Mouse (Mus musculus) ovary, postnatal 10 days (tissue): ENCODE data around the gene Mmp9.

Experiments used
- DNase-seq: peaks from one replicate; pipeline ENCODE4 v3.0.0; 2022; ENCODE audit warnings: low spot score

Gene Mmp9

DNA sequence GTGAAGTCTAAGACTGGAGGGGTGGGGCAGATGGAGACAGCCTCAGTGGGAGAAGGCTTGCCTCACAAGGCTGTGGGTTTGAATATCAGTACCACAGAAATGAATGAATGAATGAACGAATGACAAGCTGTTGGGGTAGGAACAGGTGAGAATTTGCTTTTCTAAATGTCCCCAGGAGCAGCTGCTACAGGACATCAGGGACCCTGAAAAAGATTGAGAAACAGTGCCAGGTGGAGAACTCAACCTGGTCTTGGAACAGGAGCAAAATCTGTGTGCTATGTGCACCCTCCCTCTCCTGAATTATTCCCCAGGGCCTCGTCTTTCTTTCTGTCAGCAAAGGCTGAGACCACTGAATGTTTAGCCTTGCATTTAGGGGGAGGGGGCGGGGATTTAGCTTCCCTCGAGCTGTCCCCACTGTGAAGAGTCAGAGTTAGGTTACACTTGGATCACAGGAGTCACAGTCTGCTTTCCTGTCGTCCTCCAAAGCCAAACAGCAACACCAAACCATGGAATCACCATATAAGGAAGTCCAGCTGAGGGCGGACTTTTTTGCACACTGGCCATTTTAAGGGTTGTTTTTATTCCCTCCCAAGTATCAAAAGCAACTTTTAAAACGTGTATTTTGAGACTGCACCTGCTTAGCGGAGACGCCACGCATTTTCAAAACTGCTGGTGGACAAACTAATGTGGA, at the start of gene Mmp9:
Mmp9 (plus strand) TSS at position 641 of the 691 bp plus-strand sequence.
- DNase-seq, result no peak

DNA sequence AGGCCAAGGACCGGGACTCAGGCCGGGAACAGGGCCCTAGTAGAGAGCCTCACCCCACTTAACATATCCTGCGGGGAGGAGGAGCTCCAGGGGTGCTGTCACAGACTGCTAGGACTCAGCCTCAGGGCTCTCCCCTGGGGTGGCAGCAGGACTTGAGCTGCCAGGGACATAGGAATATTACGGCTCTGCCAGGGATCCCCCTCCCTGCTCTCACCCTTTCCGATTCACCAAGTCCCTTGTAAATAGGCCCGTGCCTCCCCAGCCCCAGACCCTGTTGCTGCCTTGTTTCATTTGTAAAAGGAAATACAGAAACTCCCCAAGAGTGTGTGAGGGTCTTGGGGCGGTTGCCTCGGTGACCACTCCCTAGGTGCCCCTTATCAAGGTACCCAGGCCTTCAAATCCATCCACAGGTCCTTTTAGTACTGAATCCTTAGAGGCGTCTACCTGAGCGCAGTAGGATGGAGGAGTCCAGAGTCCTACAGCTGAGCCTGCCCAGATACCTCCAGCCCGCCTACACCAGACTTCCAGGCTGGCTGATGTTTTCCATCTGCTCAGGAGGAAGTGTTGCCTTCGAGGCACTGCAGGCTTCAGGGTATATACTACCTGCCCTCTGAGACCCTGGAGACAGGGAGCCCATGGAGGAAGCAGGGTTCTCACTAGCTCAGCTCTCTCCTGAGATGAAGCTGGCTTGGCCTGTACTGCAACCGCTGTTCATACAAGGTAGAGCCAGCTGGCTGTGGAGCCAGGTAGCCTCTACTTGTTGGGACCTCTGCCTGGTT, 49.3 kb upstream of the Mmp9 start:
- no peak for DNase-seq

DNA sequence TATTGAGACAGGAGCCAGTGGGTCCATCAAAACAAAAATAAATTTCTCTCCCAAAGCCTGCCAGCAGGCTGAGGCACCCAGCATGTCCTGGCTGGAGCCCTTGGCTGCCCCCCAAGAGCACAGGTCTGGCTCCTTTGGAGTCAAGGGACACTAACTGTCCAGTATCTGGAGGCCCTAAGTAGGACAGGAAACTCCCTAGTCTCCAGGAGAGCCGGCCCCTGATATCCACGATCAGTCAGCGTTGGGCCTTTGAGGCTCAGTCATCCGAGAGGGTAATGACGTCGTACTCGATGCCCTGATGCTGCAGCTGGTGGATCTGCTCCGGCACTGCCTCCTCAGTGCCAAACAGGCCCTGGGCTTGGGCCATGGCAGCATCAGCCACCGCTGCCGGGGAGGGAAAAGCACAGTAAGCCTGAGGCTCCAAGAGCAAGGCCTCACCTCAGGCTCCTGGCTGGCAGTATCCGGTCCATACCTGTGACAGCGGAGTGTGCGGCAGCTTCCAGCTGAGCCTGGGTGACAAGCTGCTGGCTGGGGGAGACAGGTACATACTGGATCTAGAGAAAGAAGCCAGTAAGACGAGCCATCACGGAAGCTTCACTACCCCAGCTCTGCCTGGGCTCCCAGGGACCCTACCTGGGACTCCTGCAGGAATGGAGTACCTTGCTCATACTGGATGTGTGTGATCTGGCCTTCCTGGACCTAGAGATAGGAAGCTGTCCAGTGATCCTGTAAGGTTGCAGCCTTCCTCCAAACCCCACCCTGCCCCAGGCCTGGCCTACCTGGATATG, 48.5 kb upstream of the Mmp9 start:
- DNase-seq, result no peak

DNA sequence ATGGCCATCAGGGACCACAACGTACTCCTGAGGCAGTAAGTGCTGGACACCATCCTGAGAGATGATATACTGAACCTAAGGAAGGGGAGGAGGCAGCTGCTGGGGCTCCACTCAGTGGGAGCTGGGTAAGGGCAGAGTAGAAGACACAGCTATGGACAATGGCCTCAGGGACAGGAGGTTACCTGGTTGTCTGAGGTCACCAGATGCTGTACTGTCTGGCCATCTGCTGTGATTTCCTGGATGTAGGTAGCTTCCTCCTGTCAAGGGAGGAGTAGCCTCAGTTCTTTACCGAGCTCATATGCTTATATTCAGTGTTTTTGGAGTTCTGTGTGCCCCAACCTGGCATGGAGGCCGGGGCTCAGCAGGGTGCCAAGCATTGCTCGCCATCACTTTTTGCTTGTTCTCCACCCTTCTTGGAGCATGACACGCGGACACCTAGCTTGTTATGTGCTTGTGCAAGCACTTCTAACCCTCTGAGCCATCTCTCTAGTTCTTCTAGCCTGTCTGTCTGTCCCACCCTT, 47.8 kb upstream of the Mmp9 start:
- DNase-seq, result no peak

- DNase-seq, result no peak
These were observed 46.5 kb upstream of the Mmp9 start for GRCm38 (mm10) chr2:164894048-164894447.

GRCm38 (mm10) chr2:164894644-164895043, 45.9 kb upstream of the Mmp9 start:
- DNase-seq, result no peak

DNA sequence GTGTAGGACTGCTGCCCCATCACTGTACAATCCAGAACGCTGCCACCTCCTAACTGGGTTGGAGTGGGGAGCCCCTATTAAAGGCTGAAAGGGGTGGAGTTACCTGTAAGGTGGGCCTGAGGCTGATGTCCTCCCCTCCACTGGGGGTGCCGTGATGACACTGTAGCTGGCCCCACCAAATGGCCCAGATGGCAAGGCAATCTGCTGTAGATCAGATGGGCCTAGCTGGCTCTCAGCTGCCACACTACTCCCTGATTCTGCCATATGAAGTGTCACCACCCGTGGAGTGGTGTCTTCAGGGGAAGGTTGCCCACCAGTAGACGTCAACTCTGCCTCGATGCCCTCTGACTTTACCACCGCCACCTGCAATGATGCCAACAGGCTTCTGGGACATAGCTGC, 44.7 kb upstream of the Mmp9 start:
- DNase-seq, result no peak

- DNase-seq, result no peak
These were observed 42.6 kb upstream of the Mmp9 start for GRCm38 (mm10) chr2:164898008-164898407.

DNA sequence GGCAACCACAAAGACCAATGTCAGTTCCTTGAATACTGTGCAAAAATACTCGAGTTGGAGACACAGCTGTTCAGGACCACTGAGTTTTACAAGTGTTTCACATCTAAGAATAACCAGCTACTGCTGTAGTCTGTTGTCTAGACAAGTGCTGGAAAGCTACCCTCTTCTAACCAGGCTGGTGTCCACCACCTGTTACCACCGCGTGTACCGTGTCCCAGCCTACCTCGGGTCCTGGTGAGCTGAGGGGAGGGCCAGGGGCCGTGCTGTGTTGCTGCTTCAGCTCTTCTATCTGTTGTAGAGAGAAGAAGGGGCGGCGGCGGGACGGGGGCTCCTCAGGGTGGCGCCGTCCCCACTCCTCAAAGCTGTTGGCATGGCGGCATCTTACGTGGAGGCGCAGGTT, 41.5 kb upstream of the Mmp9 start:
- DNase-seq, result no peak

GRCm38 (mm10) chr2:164899723-164900459, 40.7 kb upstream of the Mmp9 start:
- DNase-seq, result no peak

- no peak for DNase-seq
These were observed 39.2 kb upstream of the Mmp9 start for GRCm38 (mm10) chr2:164901380-164901779.

- DNase-seq, result no peak
These were observed 37.1 kb upstream of the Mmp9 start for GRCm38 (mm10) chr2:164903496-164903895.

DNA sequence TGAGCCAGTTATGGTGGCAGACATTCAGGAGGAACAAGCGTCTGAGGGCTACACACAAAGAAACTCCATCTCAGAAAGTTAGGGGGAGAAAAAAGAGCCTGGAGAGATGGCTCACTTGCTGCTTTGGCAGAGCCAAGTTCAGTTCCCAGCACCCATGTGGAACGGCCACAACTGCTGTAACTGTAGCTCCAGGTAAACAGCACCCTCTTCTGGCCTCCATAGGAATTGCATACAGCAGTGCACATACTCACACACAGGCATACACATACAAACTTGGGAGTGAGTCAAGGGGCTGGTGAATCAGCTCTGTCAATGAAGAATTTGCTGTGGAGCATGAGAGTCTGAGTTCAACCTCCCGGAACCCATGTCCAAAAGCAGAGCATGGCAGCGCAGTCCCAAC, 34.5 kb upstream of the Mmp9 start:
- DNase-seq, result no peak

DNA sequence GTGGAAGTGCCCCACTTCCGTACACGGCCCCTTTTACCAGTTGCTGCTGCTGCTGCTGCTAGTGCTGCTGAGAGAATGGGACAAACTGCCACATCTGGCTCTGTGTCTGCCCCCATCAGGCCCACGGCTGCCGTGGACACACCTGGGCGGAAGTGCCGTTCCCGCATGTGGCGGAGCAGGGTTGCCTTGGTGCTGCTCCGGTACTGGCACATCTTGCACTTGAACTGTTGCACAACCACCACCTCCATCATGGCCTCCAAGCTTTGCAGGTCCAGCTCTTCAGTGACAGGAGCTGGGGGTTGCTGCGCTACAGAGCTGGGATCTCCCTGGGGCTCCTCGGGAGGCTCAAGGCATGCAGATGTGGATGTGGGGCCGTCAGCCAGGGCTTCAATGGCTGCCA, 33.1 kb upstream of the Mmp9 start:
- no peak for DNase-seq

- no peak for DNase-seq
These were observed 32.6 kb upstream of the Mmp9 start for GRCm38 (mm10) chr2:164908011-164908410.

- no peak for DNase-seq
These were observed 31.5 kb upstream of the Mmp9 start for GRCm38 (mm10) chr2:164909100-164909499.

DNA sequence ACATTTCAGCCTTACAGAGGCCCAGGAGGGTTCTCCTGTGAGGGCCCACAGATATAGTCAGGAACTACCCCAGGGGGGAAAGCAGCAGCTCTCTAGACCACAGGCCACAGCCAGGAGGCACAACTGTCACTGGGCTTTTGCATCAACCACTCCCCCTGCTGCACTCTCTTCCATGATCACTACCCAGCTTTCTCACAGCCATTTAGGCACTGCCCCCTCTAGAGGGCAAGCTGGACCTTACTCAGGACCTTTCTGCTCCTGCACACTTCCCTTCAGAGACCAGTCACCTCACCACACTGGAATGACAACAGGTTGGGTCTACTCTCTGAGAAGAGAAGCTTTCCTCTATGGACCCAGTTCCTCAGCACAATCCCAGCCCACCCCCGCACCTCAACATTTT, 31.0 kb upstream of the Mmp9 start:
- no peak for DNase-seq

DNA sequence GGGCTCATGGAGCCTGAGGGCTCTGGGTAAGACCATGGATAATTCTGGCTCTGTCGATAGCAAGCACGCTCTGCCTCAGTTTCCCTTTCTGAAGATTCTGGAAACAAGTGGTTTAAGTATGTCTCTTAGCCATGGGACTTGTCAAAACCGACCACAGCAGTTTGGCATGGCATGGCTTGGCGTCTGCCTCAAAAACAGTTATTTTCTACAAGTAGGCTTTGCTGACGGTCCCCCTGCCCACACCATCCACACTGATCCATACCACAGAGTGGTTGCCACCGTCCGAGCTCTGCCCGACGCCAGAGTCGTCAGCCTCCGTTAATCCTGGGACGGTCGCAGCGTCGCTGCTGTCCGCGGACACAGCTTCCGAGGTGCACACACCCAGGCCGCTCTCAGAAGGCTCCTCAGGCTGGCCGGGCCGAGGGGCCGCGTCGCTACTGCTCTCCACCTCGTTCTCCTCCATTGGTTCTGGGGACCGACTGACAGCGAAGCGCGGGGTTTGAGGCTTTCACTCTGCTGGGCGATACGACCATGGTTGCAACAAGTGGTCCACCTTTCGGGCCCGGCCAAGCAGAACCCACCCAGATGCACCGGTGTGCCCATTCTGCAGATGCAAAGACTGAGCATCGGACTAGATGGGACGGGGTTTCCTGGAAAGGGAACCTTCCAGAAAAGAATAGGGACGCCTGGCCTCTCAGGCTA, 30.1 kb upstream of the Mmp9 start:
- no peak for DNase-seq

DNA sequence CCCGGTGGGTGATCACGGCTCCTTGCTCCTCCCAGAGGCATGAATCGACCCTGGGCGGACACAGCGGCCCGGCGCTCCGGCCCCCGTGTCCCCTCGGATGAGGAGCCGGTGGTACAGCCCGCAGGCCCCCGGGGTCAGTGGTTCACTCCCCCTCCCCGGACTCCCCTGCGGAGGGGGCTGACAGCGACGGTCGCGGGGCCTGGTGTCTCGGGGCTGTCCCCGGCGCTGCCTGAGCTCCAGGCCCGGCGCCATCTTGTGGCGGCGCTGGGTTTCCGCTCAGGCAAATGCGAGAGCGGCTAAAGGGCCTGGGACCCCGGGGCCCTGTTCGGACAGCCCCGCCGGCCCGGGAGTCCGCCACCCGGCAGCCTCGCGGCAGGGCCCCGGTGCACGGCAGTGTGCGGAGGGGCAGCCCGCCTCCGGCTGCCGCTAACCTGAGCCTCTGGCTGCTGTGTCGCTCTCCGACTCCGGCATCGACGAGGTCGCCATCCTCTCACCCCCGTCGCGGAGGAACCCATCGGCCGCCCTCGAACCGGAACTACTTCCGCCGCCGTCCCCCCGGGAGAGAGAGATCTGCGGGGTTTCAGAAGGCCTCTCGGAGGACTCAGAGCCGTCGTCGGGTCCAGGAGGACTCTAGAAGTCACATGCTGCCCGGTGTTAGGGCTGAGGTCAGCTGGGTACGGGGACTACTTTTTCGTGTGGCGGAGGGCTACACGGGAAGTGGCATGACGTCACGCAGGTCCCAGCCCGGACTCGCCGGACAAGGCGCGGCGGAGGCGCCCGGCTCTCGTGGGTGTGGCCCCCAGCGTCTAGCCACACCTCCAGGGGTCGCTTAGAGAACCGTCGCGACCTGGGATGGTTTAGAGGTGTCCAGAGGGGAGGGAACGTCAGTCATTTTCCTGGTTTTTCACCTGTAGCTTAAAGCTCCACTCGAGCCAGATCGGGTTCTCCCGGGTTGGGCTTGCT, 29.2 kb upstream of the Mmp9 start, which contains the start of gene Zfp335:
Zfp335 (minus strand) TSS at position 672 of the 963 bp plus-strand sequence.
- peak; percentile 96 for DNase-seq

- no peak for DNase-seq
These were observed 28.4 kb upstream of the Mmp9 start for GRCm38 (mm10) chr2:164912151-164912550.
